Mouse (Mus musculus): ENCODE data around the gene Eps8l1. TPM values are rescaled to one million over a fixed set of nuclear protein-coding genes. Genes with fewer than 3 reads are reported as not detected.
A peak's percentile ranks its signal among the peaks of the same experiment; 100 is the strongest.

The Eps8l1 gene
- polyA plus RNA-seq, 1 experiment from 2014 or later, result 3.0 TPM

- Histone ChIP-seq H3K9me3 (replicated peaks; ENCODE audit: control insufficient read depth, low read length) (no peaks in the 10 kb centered on the region), H3K36me3 (replicated peaks; ENCODE audit: control insufficient read depth, insufficient read depth, low read depth, low read length) (peaks cover 3% of the 10 kb centered on the region; the same call in 1 of the 2 replicates), H3K4me1 (ENCODE audit: control insufficient read depth, insufficient read depth, low read length) (no peaks in the 10 kb centered on the region), H3K9ac (replicated peaks; ENCODE audit: low read length) (no peak overlapping the region), H3K4me2 (ENCODE audit: low read depth, low read length) (no peak overlapping the region), H3K27ac (replicated peaks; ENCODE audit: low read depth, low read length) (no peak overlapping the region), H3K27me3 (ENCODE audit: control insufficient read depth, insufficient read depth, low read length) (no peaks in the 10 kb centered on the region), H3K4me3 (ENCODE audit: low read depth, low read length) (no peak overlapping the region)
- WGBS, result 25% methylated on average over 6 of the region's 6 CpGs
- ATAC-seq (replicated peaks; ENCODE audit: insufficient number of reproducible peaks, low FRiP score, low TSS enrichment, low read depth) (no peak), DNase-seq (ENCODE audit: low spot score) (peak; percentile 73)
Measured at GRCm38 (mm10) chr7:4479674-4480073, 19.2 kb downstream of the Eps8l1 start.

- DNase-seq (ENCODE audit: low spot score), result no peak
- Histone ChIP-seq H3K9me3 (replicated peaks; ENCODE audit: control insufficient read depth, low read length) (no peaks in the 10 kb centered on the region), H3K4me2 (ENCODE audit: low read depth, low read length) (no peak overlapping the region), H3K4me1 (ENCODE audit: control insufficient read depth, insufficient read depth, low read length) (no peaks in the 10 kb centered on the region), H3K27ac (replicated peaks; ENCODE audit: low read depth, low read length) (no peak overlapping the region), H3K4me3 (ENCODE audit: low read depth, low read length) (no peak overlapping the region), H3K9ac (replicated peaks; ENCODE audit: low read length) (no peak overlapping the region), H3K27me3 (ENCODE audit: control insufficient read depth, insufficient read depth, low read length) (no peaks in the 10 kb centered on the region), H3K36me3 (replicated peaks; ENCODE audit: control insufficient read depth, insufficient read depth, low read depth, low read length) (peaks cover 5% of the 10 kb centered on the region; the same call in 1 of the 2 replicates)
- WGBS, result 86% methylated on average over 12 of the region's 12 CpGs
- no peak for ATAC-seq (replicated peaks; ENCODE audit: insufficient number of reproducible peaks, low FRiP score, low TSS enrichment, low read depth)
Measured at GRCm38 (mm10) chr7:4482281-4482680, 21.8 kb downstream of the Eps8l1 start.

GRCm38 (mm10) chr7:4491308-4491707 lies 30.8 kb downstream of the Eps8l1 start:
- ATAC-seq (replicated peaks; ENCODE audit: insufficient number of reproducible peaks, low FRiP score, low TSS enrichment, low read depth) (no peak), DNase-seq (ENCODE audit: low spot score) (no peak)
- H3K9ac ChIP-seq (replicated peaks; ENCODE audit: low read length), result no peak overlapping the region
- H3K27ac ChIP-seq (replicated peaks; ENCODE audit: low read depth, low read length), result no peak overlapping the region
- no peak overlapping the region for H3K4me2 ChIP-seq (ENCODE audit: low read depth, low read length)
- WGBS, result 90% methylated on average over 6 of the region's 6 CpGs
- no peaks in the 10 kb centered on the region for H3K4me1 ChIP-seq (ENCODE audit: control insufficient read depth, insufficient read depth, low read length)
- no peaks in the 10 kb centered on the region; the same call in 1 of the 2 replicates for H3K36me3 ChIP-seq (replicated peaks; ENCODE audit: control insufficient read depth, insufficient read depth, low read depth, low read length)
- no peaks in the 10 kb centered on the region for H3K27me3 ChIP-seq (ENCODE audit: control insufficient read depth, insufficient read depth, low read length)
- no peaks in the 10 kb centered on the region for H3K9me3 ChIP-seq (replicated peaks; ENCODE audit: control insufficient read depth, low read length)
- no peak overlapping the region for H3K4me3 ChIP-seq (ENCODE audit: low read depth, low read length)

- H3K36me3 ChIP-seq (replicated peaks; ENCODE audit: control insufficient read depth, insufficient read depth, low read depth, low read length), result no peaks in the 10 kb centered on the region; the same call in 1 of the 2 replicates
- H3K27me3 ChIP-seq (ENCODE audit: control insufficient read depth, insufficient read depth, low read length), result no peaks in the 10 kb centered on the region
- H3K27ac ChIP-seq (replicated peaks; ENCODE audit: low read depth, low read length), result no peak overlapping the region
- no peak overlapping the region for H3K9ac ChIP-seq (replicated peaks; ENCODE audit: low read length)
- DNase-seq (ENCODE audit: low spot score) (no peak), ATAC-seq (replicated peaks; ENCODE audit: insufficient number of reproducible peaks, low FRiP score, low TSS enrichment, low read depth) (no peak)
- no peaks in the 10 kb centered on the region for H3K4me1 ChIP-seq (ENCODE audit: control insufficient read depth, insufficient read depth, low read length)
- no peaks in the 10 kb centered on the region for H3K9me3 ChIP-seq (replicated peaks; ENCODE audit: control insufficient read depth, low read length)
- H3K4me2 ChIP-seq (ENCODE audit: low read depth, low read length), result no peak overlapping the region
- WGBS, result 89% methylated on average over 13 of the region's 13 CpGs
- H3K4me3 ChIP-seq (ENCODE audit: low read depth, low read length), result no peak overlapping the region
Measured at GRCm38 (mm10) chr7:4492284-4493224, 32.1 kb downstream of the Eps8l1 start.

- 93% methylated on average over 1 of the region's 1 CpGs for WGBS
- ATAC-seq (replicated peaks; ENCODE audit: insufficient number of reproducible peaks, low FRiP score, low TSS enrichment, low read depth) (no peak), DNase-seq (ENCODE audit: low spot score) (no peak)
- Histone ChIP-seq H3K4me2 (ENCODE audit: low read depth, low read length) (no peak overlapping the region), H3K9ac (replicated peaks; ENCODE audit: low read length) (no peak overlapping the region), H3K27me3 (ENCODE audit: control insufficient read depth, insufficient read depth, low read length) (no peaks in the 10 kb centered on the region), H3K9me3 (replicated peaks; ENCODE audit: control insufficient read depth, low read length) (no peaks in the 10 kb centered on the region), H3K4me3 (ENCODE audit: low read depth, low read length) (no peak overlapping the region), H3K36me3 (replicated peaks; ENCODE audit: control insufficient read depth, insufficient read depth, low read depth, low read length) (no peaks in the 10 kb centered on the region; the same call in 1 of the 2 replicates), H3K4me1 (ENCODE audit: control insufficient read depth, insufficient read depth, low read length) (no peaks in the 10 kb centered on the region), H3K27ac (replicated peaks; ENCODE audit: low read depth, low read length) (no peak overlapping the region)
Measured at GRCm38 (mm10) chr7:4493991-4494390, 33.5 kb downstream of the Eps8l1 start.

- no peak for DNase-seq (ENCODE audit: low spot score)
- H3K36me3 ChIP-seq (replicated peaks; ENCODE audit: control insufficient read depth, insufficient read depth, low read depth, low read length), result no peaks in the 10 kb centered on the region; the same call in 1 of the 2 replicates
- no peak overlapping the region for H3K9ac ChIP-seq (replicated peaks; ENCODE audit: low read length)
- WGBS, result 93% methylated on average over 3 of the region's 3 CpGs
- ATAC-seq (replicated peaks; ENCODE audit: insufficient number of reproducible peaks, low FRiP score, low TSS enrichment, low read depth), result no peak
- no peaks in the 10 kb centered on the region for H3K9me3 ChIP-seq (replicated peaks; ENCODE audit: control insufficient read depth, low read length)
- no peaks in the 10 kb centered on the region for H3K4me1 ChIP-seq (ENCODE audit: control insufficient read depth, insufficient read depth, low read length)
- H3K4me3 ChIP-seq (ENCODE audit: low read depth, low read length), result no peak overlapping the region
- no peak overlapping the region for H3K4me2 ChIP-seq (ENCODE audit: low read depth, low read length)
- no peaks in the 10 kb centered on the region for H3K27me3 ChIP-seq (ENCODE audit: control insufficient read depth, insufficient read depth, low read length)
- no peak overlapping the region for H3K27ac ChIP-seq (replicated peaks; ENCODE audit: low read depth, low read length)
Measured at GRCm38 (mm10) chr7:4496468-4496867, 36.0 kb downstream of the Eps8l1 start.

GRCm38 (mm10) chr7:4497271-4497903 lies 36.9 kb downstream of the Eps8l1 start:
- no peak overlapping the region for H3K9ac ChIP-seq (replicated peaks; ENCODE audit: low read length)
- H3K4me2 ChIP-seq (ENCODE audit: low read depth, low read length), result no peak overlapping the region
- WGBS, result 97% methylated on average over 9 of the region's 9 CpGs
- no peaks in the 10 kb centered on the region; the same call in 1 of the 2 replicates for H3K36me3 ChIP-seq (replicated peaks; ENCODE audit: control insufficient read depth, insufficient read depth, low read depth, low read length)
- H3K9me3 ChIP-seq (replicated peaks; ENCODE audit: control insufficient read depth, low read length), result no peaks in the 10 kb centered on the region
- DNase-seq (ENCODE audit: low spot score) (no peak), ATAC-seq (replicated peaks; ENCODE audit: insufficient number of reproducible peaks, low FRiP score, low TSS enrichment, low read depth) (no peak)
- no peaks in the 10 kb centered on the region for H3K27me3 ChIP-seq (ENCODE audit: control insufficient read depth, insufficient read depth, low read length)
- no peaks in the 10 kb centered on the region for H3K4me1 ChIP-seq (ENCODE audit: control insufficient read depth, insufficient read depth, low read length)
- no peak overlapping the region for H3K4me3 ChIP-seq (ENCODE audit: low read depth, low read length)
- no peak overlapping the region for H3K27ac ChIP-seq (replicated peaks; ENCODE audit: low read depth, low read length)

- Histone ChIP-seq H3K36me3 (replicated peaks; ENCODE audit: control insufficient read depth, insufficient read depth, low read depth, low read length) (no peaks in the 10 kb centered on the region; the same call in 1 of the 2 replicates), H3K9ac (replicated peaks; ENCODE audit: low read length) (no peak overlapping the region), H3K27me3 (ENCODE audit: control insufficient read depth, insufficient read depth, low read length) (no peaks in the 10 kb centered on the region), H3K4me2 (ENCODE audit: low read depth, low read length) (no peak overlapping the region), H3K9me3 (replicated peaks; ENCODE audit: control insufficient read depth, low read length) (no peaks in the 10 kb centered on the region), H3K4me3 (ENCODE audit: low read depth, low read length) (no peak overlapping the region), H3K27ac (replicated peaks; ENCODE audit: low read depth, low read length) (no peak overlapping the region), H3K4me1 (ENCODE audit: control insufficient read depth, insufficient read depth, low read length) (no peaks in the 10 kb centered on the region)
- DNase-seq (ENCODE audit: low spot score) (peak; percentile 64), ATAC-seq (replicated peaks; ENCODE audit: insufficient number of reproducible peaks, low FRiP score, low TSS enrichment, low read depth) (no peak)
- 23% methylated on average over 9 of the region's 9 CpGs for WGBS
Measured at GRCm38 (mm10) chr7:4498251-4498650, 37.8 kb downstream of the Eps8l1 start.

Data from embryonic facial prominence, embryonic 11.5 days (tissue).